Comparison of ENCODE assay signal across 27 mouse cellular contexts in genomic region chr9:86712648-86713047, GRCm38 (mm10). TPM values are rescaled to one million over a fixed set of nuclear protein-coding genes. Genes with fewer than 3 reads are reported as not detected.
"Had no signal": no experiment of that assay in that cellular context is flagged by ENCODE, and none has a peak within 500 bp of the region (broad histone marks: within the 10 kb centered on the region; RNA-seq: fewer than 3 reads in every experiment).

No protein-coding gene starts in this region.

- H3K9ac ChIP-seq: heart, embryonic 13.5 days; heart, embryonic 15.5 days; hindbrain, embryonic 13.5 days; hindbrain, embryonic 15.5 days; kidney, embryonic 15.5 days; limb, embryonic 13.5 days; limb, embryonic 15.5 days; liver, embryonic 12.5 days; liver, embryonic 14.5 days had no signal

- H3K27ac ChIP-seq: heart, adult 2 months; heart, embryonic 13.5 days; heart, embryonic 15.5 days; hindbrain, embryonic 13.5 days; hindbrain, embryonic 15.5 days; hindbrain, postnatal 0 days; kidney, embryonic 15.5 days; kidney, postnatal 0 days; limb, embryonic 13.5 days; limb, embryonic 15.5 days; liver, embryonic 12.5 days; liver, embryonic 14.5 days had no signal

- H3K9me3 ChIP-seq: heart, embryonic 13.5 days; heart, embryonic 15.5 days; hindbrain, embryonic 13.5 days; hindbrain, embryonic 15.5 days; kidney, embryonic 15.5 days; limb, embryonic 13.5 days; limb, embryonic 15.5 days; liver, embryonic 12.5 days had no signal

- ATAC-seq: hindbrain, postnatal 0 days; intestine, embryonic 16.5 days; liver, embryonic 12.5 days had no signal

- H3K4me1 ChIP-seq: hindbrain, embryonic 13.5 days; hindbrain, embryonic 15.5 days; liver, embryonic 12.5 days had no signal

- DNase-seq: gastrocnemius, postnatal 14 days; gastrocnemius, postnatal 36 days; heart, adult 2 months; heart, postnatal 14 days; heart, postnatal 36 days; kidney, adult 11 months; kidney, adult 2 months; kidney, adult 9 months; kidney, postnatal 14 days; kidney, postnatal 36 days; layer of hippocampus, postnatal 36 days; left cerebral cortex, postnatal 4 days had no signal

- H3K4me3 ChIP-seq: heart, adult 2 months; heart, embryonic 13.5 days; heart, embryonic 15.5 days; hindbrain, embryonic 13.5 days; hindbrain, embryonic 15.5 days; kidney, embryonic 15.5 days; limb, embryonic 13.5 days; limb, embryonic 15.5 days; liver, embryonic 12.5 days had no signal

- H3K4me2 ChIP-seq: heart, embryonic 11.5 days; heart, embryonic 13.5 days; heart, embryonic 15.5 days; hindbrain, embryonic 13.5 days; hindbrain, embryonic 15.5 days; kidney, embryonic 15.5 days; limb, embryonic 13.5 days; limb, embryonic 15.5 days; liver, embryonic 12.5 days had no signal

- H3K27me3 ChIP-seq: heart, embryonic 13.5 days; heart, embryonic 15.5 days; hindbrain, embryonic 13.5 days; hindbrain, embryonic 15.5 days; kidney, embryonic 15.5 days; limb, embryonic 13.5 days; limb, embryonic 15.5 days; liver, embryonic 12.5 days had no signal

- H3K36me3 ChIP-seq: heart, embryonic 13.5 days; heart, embryonic 15.5 days; hindbrain, embryonic 13.5 days; hindbrain, embryonic 15.5 days; kidney, embryonic 15.5 days; limb, embryonic 13.5 days; limb, embryonic 15.5 days; liver, embryonic 12.5 days had no signal

RNA-seq across cellular contexts. Expression of gene Prss35, which starts 30.8 kb away (rescaled TPM):
- total RNA-seq: hematopoietic stem cell, adult 5-6 weeks; liver, adult 2 months had no signal
- polyA plus RNA-seq: liver, adult 2 months had no signal
